In the genomic region with DNA sequence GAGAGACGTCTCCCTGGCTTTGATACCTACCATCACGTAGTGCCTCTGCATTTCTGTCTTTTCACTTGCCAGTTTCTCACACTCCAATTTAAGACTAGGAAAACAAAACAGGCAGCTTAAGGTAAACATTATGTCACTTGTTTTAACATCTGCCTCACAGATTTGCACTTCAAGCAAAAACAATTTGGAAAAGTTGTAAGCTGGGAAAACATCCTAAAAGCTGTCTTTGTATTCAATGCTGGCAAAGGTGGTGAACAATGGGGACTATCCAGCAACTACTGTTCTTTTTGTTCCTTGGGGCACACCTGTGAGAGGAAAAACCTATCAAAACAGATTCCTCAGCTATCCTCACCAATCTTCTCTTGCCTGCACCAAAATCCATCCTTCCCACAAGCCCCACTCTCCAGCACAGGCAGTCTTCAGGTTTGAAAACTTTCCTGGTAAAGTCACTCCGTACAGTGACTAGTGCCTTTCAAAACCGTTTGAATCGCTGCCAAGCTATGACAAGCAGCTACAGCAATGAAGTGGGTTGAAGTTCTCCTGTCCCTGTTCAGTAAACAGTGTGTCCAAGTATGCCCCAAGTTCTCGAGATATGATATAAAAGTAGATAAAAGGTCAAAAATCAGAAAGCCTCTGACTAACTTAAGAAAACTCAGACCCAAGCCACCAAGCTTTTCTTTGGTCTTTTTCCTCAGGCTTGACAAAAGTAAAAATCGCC, we compare ENCODE assay signal across 8 mouse cellular contexts. TPM values are rescaled to one million over a fixed set of nuclear protein-coding genes. Genes with fewer than 3 reads are reported as not detected.
A peak's percentile ranks its signal among the peaks of the same experiment; 100 is the strongest.
DNase-seq lines count a peak whose midpoint lies in the region; ATAC-seq lines count a peak whose summit lies in the region.

No protein-coding gene starts in this region.

- DNase-seq in neural tube, embryonic 11.5 days (ENCODE audit: low spot score), result peak; percentile 30
- DNase-seq in neural tube, embryonic 10.5 days (ENCODE audit: extremely low spot score, low spot score), result no peak
- no peak for DNase-seq in heart, embryonic 10.5 days (ENCODE audit: low spot score)
- DNase-seq in kidney, adult 9 months, result peak; percentile 35
- peak; percentile 63 to 78 for DNase-seq in urinary bladder, postnatal 36 days (ENCODE audit: low spot score in 2 of 2)

- H3K27me3 ChIP-seq in neural tube, embryonic 11.5 days (ENCODE audit: control insufficient read depth, insufficient read depth, low read length), result no peaks in the 10 kb centered on the region
- H3K27me3 ChIP-seq in heart, embryonic 10.5 days (ENCODE audit: insufficient read depth, poor library complexity, severe bottlenecking), result peaks cover 48% of the 10 kb centered on the region
- no peaks in the 10 kb centered on the region for H3K27me3 ChIP-seq in lung, embryonic 15.5 days

- no peak for ATAC-seq in neural tube, embryonic 11.5 days (ENCODE audit: insufficient read depth, low FRiP score, low TSS enrichment)
- ATAC-seq in lung, embryonic 15.5 days (ENCODE audit: borderline replicate concordance, extremely low read depth, low FRiP score, low TSS enrichment), result no peak
- ATAC-seq in megakaryocyte-erythroid progenitor cell, adult 5-6 weeks (replicated peaks; ENCODE audit: low FRiP score, low TSS enrichment, poor library complexity, severe bottlenecking), result no peak

- peak overlapping the region; percentile 89 for H3K4me3 ChIP-seq in neural tube, embryonic 11.5 days (ENCODE audit: low read depth, low read length)
- peak overlapping the region; percentile 74; the same call in 1 of the 2 replicates for H3K4me3 ChIP-seq in brown adipose tissue, adult 24 weeks (ENCODE audit: insufficient read depth, low read depth, low read length)
- peak overlapping the region; percentile 80 for H3K4me3 ChIP-seq in heart, embryonic 10.5 days
- peak overlapping the region; percentile 89 for H3K4me3 ChIP-seq in lung, embryonic 15.5 days

- no peak overlapping the region for H3K27ac ChIP-seq in neural tube, embryonic 11.5 days (ENCODE audit: low read depth, low read length)
- H3K27ac ChIP-seq in brown adipose tissue, adult 24 weeks (replicated peaks; ENCODE audit: low read depth, low read length), result 0 out of 2 replicates have a peak overlapping the region, but pooled peaks have one; percentile 69
- H3K27ac ChIP-seq in heart, embryonic 10.5 days, result no peak overlapping the region; the same call in 1 of the 2 replicates
- peak overlapping the region; percentile 27 for H3K27ac ChIP-seq in lung, embryonic 15.5 days

- no peaks in the 10 kb centered on the region; the same call in 1 of the 2 replicates for H3K36me3 ChIP-seq in neural tube, embryonic 11.5 days (ENCODE audit: control insufficient read depth, insufficient read depth, low read length)
- H3K36me3 ChIP-seq in heart, embryonic 10.5 days, result no peaks in the 10 kb centered on the region
- no peaks in the 10 kb centered on the region for H3K36me3 ChIP-seq in lung, embryonic 15.5 days

- 22% methylated on average over 7 of the region's 7 CpGs for WGBS in neural tube, embryonic 11.5 days
- WGBS in heart, embryonic 10.5 days, result 34% methylated on average over 7 of the region's 7 CpGs
- 11% methylated on average over 7 of the region's 7 CpGs for WGBS in lung, embryonic 15.5 days

- peak overlapping the region; percentile 62 for H3K4me2 ChIP-seq in neural tube, embryonic 11.5 days (ENCODE audit: low read depth)
- H3K4me2 ChIP-seq in lung, embryonic 15.5 days, result peak overlapping the region; percentile 91

- H3K9me3 ChIP-seq in neural tube, embryonic 11.5 days (ENCODE audit: control insufficient read depth, low read length), result no peaks in the 10 kb centered on the region
- H3K9me3 ChIP-seq in heart, embryonic 10.5 days, result no peaks in the 10 kb centered on the region
- H3K9me3 ChIP-seq in lung, embryonic 15.5 days, result no peaks in the 10 kb centered on the region

- peak overlapping the region; percentile 88; the same call in 1 of the 2 replicates for H3K9ac ChIP-seq in neural tube, embryonic 11.5 days (ENCODE audit: low read length)
- H3K9ac ChIP-seq in lung, embryonic 15.5 days, result peak overlapping the region; percentile 82

- H3K4me1 ChIP-seq in neural tube, embryonic 11.5 days (ENCODE audit: control insufficient read depth, insufficient read depth, low read length), result peaks cover 17% of the 10 kb centered on the region; the same call in 1 of the 2 replicates
- peaks cover 3% of the 10 kb centered on the region; the same call in 1 of the 2 replicates for H3K4me1 ChIP-seq in brown adipose tissue, adult 24 weeks (ENCODE audit: control insufficient read depth, insufficient read depth, insufficient read length, low read length)
- peaks cover 3% of the 10 kb centered on the region; the same call in 1 of the 2 replicates for H3K4me1 ChIP-seq in heart, embryonic 10.5 days
- H3K4me1 ChIP-seq in lung, embryonic 15.5 days, result peaks cover 39% of the 10 kb centered on the region

RNA-seq across cellular contexts. Expression of a gene that starts 2.7 kb away (rescaled TPM):
- polyA plus RNA-seq in neural tube, embryonic 11.5 days (2014; fragmentation: Nextera tagmentation; extraction: Ambion mirVana), result 46.4 and 51.9 TPM in 2 replicates
- polyA plus RNA-seq in brown adipose tissue, adult 24 weeks (2012; ENCODE audit: insufficient read depth, insufficient read length, missing spikeins), result 10.5 and 12.5 TPM in 2 replicates
- polyA plus RNA-seq in heart, embryonic 10.5 days (2016; fragmentation: Nextera tagmentation; extraction: Ambion mirVana), result 7.6 and 19.1 TPM in 2 replicates
- 18.1 and 18.2 TPM in 2 replicates for polyA plus RNA-seq in lung, embryonic 15.5 days (2015; fragmentation: Nextera tagmentation; extraction: Ambion mirVana)
- 7.4 and 9.4 TPM in 2 replicates for total RNA-seq in megakaryocyte-erythroid progenitor cell, adult 5-6 weeks (2014; fragmentation: Nextera tagmentation)
- 14.2 and 19.4 TPM in 2 replicates for total RNA-seq in megakaryocyte-erythroid progenitor cell, adult 5-6 weeks (2017)

Comparison
In these comparisons a context has a peak if more than half of its experiments do, and no peak if none do; other contexts are left out.
1. DNase-seq: peak in neural tube, embryonic 11.5 days (single experiment), kidney, adult 9 months (single experiment) and urinary bladder, postnatal 36 days (2 of 2); none in neural tube, embryonic 10.5 days (single experiment) and heart, embryonic 10.5 days (single experiment).
2. H3K27ac ChIP-seq: peak in brown adipose tissue, adult 24 weeks (single experiment) and lung, embryonic 15.5 days (single experiment); none in neural tube, embryonic 11.5 days (single experiment) and heart, embryonic 10.5 days (single experiment).
3. Peak in every context shown above with its lines, with median percentiles within 50 percentile points of each other: H3K4me3 ChIP-seq.